Mouse (Mus musculus): ENCODE measurements around the gene Itga2b. TPM values are rescaled to one million over a fixed set of nuclear protein-coding genes. Genes with fewer than 3 reads are reported as not detected.

Itga2b gene
- total and polyA plus RNA-seq, 2 experiments from 2014 or later: 2.2 to 12.4 TPM

DNA sequence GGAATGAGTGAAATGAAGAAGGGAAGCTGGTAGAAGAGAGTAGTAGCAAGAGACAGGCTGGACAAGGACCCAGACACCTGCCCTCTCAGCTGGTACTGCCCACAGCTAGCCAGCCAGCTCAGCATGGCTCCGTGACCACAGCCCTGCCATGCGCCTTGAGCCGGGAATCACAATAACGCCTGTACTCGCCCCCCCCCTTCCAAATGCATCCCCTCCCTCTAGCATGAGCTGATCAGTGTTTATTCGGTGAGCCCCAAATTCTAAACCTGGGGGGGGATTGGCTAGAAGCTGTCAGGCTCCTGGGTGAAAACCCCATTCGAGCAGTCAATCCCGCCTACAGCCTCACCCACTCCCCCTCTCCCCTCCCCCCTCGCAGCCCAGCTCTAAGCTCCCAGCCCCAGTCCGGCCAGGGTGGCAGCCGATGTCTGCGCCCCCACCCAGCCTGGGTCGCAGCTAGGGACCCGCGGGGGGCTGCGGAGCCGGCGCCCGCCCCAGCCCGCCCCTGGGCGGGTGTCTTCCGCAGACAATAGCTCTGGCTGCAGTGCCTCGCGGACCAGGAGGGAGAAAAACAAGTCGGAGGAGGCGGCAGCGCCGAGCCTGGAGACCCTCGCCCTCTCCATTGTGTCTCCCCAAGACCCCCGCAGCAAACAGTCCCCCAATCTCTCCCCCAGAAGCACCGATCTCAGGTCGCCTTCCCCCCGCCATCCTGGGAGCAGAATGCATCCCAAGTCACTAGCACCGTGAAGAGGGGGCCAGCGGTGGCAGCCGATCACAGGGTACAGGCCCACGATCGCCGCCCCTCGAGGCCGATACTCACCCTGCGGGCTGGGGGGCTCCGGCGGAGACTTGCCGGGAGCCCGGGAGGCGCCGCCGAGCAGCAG is 23.1 kb downstream of the Itga2b start:
- Histone ChIP-seq H3K9ac (peak overlapping the region; percentile 100), H3K27me3 (ENCODE audit: insufficient read depth, low read length) (no peaks in the 10 kb centered on the region), H3K4me2 (ENCODE audit: low read depth) (peak overlapping the region; percentile 85), H3K36me3 (ENCODE audit: insufficient read depth) (peaks cover 19% of the 10 kb centered on the region), H3K27ac (ENCODE audit: low read depth, low read length) (peak overlapping the region; percentile 99), H3K9me3 (ENCODE audit: low read length) (no peaks in the 10 kb centered on the region), H3K4me1 (ENCODE audit: insufficient read depth) (peaks cover 24% of the 10 kb centered on the region), H3K4me3 (ENCODE audit: low read depth, low read length) (peak overlapping the region; percentile 98)
- TF ChIP-seq CTCF (IDR thresholded peaks at IDR 0.05; ENCODE audit: low read depth): no peak; the same call in 1 of the 2 replicates
- peak; percentile 78 for DNase-seq
- ATAC-seq: peak; percentile 64
- WGBS: 2% methylated on average over 42 of the region's 49 CpGs

DNA sequence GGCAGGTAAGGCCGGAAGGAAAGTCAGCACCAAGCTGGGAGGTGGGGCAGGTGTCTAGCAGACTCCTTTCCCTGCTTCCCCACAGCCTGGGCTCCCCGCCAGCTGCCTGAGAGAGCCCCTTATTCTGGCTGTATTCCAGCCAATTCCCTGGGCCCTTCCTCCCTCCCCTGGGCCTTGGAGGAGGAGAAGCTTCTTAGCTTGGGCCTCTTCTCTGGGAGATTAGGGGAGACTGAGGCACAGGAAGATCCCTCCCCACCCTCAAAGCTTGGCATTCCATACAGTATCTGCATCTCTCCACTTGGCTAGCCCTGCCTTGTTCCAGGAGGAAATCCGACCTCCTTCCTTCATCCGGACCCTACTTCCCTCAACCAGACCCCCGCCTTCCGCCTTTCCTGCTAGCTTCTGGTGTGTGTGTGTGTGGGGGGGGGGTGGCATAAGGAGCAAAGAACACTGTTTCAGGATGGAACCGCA is 24.0 kb downstream of the Itga2b start:
- peaks cover 22% of the 10 kb centered on the region for H3K36me3 ChIP-seq (ENCODE audit: insufficient read depth)
- H3K4me1 ChIP-seq (ENCODE audit: insufficient read depth): peaks cover 24% of the 10 kb centered on the region
- peak overlapping the region; percentile 99 for H3K27ac ChIP-seq (ENCODE audit: low read depth, low read length)
- peak; percentile 2; the same call in 1 of the 2 replicates for ATAC-seq
- H3K4me2 ChIP-seq (ENCODE audit: low read depth): peak overlapping the region; percentile 85
- H3K9me3 ChIP-seq (ENCODE audit: low read length): no peaks in the 10 kb centered on the region
- H3K9ac ChIP-seq: peak overlapping the region; percentile 100
- H3K27me3 ChIP-seq (ENCODE audit: insufficient read depth, low read length): no peaks in the 10 kb centered on the region
- TF ChIP-seq CTCF (IDR thresholded peaks at IDR 0.05; ENCODE audit: low read depth): no peak
- H3K4me3 ChIP-seq (ENCODE audit: low read depth, low read length): peak overlapping the region; percentile 98
- peak; percentile 78 for DNase-seq
- 2% methylated on average over 7 of the region's 7 CpGs for WGBS

DNA sequence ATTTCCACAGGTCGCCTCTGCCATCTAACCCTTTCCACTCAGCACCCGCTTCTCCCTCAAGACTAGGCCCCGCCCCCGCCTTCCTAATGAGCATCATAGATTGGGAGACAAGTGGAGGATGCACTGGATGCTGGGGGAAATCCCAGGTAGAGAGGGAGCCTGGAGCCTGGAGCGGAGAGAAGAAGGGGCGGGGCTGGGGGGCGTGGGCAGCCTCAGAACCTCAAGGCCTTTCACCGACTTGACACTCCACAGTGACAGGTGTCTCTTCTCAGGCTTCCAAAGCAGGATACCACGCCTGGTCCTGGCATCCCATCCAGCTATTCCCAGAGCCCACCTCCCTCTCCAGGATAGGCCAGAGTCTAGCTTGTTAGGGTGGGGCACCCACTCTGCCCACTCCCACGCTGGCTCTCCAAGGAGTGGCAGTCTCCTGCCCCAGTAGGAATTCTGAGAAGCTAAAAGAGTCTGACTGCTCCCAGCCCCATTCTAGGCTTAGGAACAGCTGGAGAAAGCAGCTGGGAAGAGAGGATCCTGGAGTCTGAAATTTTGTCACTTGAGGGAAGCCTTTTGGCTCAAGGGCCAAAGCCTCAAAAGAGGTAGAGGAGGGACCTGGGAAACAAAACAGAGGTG is 24.5 kb downstream of the Itga2b start:
- Histone ChIP-seq H3K27ac (ENCODE audit: low read depth, low read length) (peak overlapping the region; percentile 99), H3K9ac (peak overlapping the region; percentile 100), H3K27me3 (ENCODE audit: insufficient read depth, low read length) (no peaks in the 10 kb centered on the region), H3K9me3 (ENCODE audit: low read length) (no peaks in the 10 kb centered on the region), H3K4me2 (ENCODE audit: low read depth) (peak overlapping the region; percentile 85), H3K36me3 (ENCODE audit: insufficient read depth) (peaks cover 27% of the 10 kb centered on the region), H3K4me1 (ENCODE audit: insufficient read depth) (peaks cover 24% of the 10 kb centered on the region), H3K4me3 (ENCODE audit: low read depth, low read length) (peak overlapping the region; percentile 98)
- DNase-seq (peak; percentile 54), ATAC-seq (peak; percentile 21)
- WGBS: 8% methylated on average over 10 of the region's 10 CpGs
- TF ChIP-seq CTCF (IDR thresholded peaks at IDR 0.05; ENCODE audit: low read depth): no peak

DNA sequence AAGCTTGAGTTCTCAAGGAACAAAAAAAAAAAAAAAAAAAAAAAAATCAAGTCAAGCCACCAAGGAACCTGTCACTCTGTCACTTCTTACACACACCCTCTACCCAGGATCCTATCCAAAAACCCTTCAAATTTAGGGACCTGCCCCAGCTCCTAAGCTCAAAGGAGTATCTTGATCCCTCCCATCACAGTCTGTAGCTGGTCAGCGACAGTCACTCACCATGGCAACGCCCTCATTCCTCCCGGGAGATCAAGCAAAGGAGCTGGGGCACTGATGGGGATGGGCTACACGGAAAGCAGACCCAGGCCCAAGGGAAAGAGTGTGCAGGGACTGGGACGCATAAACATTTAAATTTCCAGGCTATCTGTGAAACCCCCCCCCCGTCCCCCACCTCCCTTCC is 25.1 kb downstream of the Itga2b start:
- Histone ChIP-seq H3K4me3 (ENCODE audit: low read depth, low read length) (peak overlapping the region; percentile 98), H3K4me1 (ENCODE audit: insufficient read depth) (peaks cover 24% of the 10 kb centered on the region), H3K4me2 (ENCODE audit: low read depth) (peak overlapping the region; percentile 85), H3K27ac (ENCODE audit: low read depth, low read length) (peak overlapping the region; percentile 99), H3K9me3 (ENCODE audit: low read length) (no peaks in the 10 kb centered on the region), H3K27me3 (ENCODE audit: insufficient read depth, low read length) (no peaks in the 10 kb centered on the region), H3K9ac (peak overlapping the region; percentile 100; the same call in 1 of the 2 replicates), H3K36me3 (ENCODE audit: insufficient read depth) (peaks cover 33% of the 10 kb centered on the region)
- no peak for TF ChIP-seq CTCF (IDR thresholded peaks at IDR 0.05; ENCODE audit: low read depth)
- 10% methylated on average over 6 of the region's 6 CpGs for WGBS
- ATAC-seq (no peak), DNase-seq (no peak)

DNA sequence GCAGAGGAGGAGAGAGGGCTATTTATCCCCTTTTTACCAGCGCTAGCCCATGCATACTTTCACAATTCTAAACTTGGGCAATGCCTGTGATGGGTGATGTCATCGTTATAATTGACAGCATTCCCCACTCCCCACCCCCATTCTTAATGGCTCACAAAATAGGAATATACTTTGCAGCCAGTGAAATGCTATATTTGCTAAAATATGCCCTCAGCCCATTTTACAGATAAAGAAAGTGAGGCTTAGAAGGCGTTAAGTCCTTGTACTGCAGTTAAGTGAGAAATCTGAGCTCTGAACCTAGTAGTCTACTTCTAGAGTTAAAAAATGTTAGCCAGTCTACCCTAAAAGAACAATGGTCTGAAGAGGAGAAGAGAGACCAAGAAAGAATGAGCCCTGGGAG is 25.6 kb downstream of the Itga2b start:
- H3K4me1 ChIP-seq (ENCODE audit: insufficient read depth): peaks cover 24% of the 10 kb centered on the region
- TF ChIP-seq CTCF (IDR thresholded peaks at IDR 0.05; ENCODE audit: low read depth): no peak
- DNase-seq (no peak), ATAC-seq (no peak)
- H3K9me3 ChIP-seq (ENCODE audit: low read length): no peaks in the 10 kb centered on the region
- H3K27me3 ChIP-seq (ENCODE audit: insufficient read depth, low read length): no peaks in the 10 kb centered on the region
- 56% methylated on average over 3 of the region's 3 CpGs for WGBS
- H3K27ac ChIP-seq (ENCODE audit: low read depth, low read length): no peak overlapping the region
- H3K36me3 ChIP-seq (ENCODE audit: insufficient read depth): peaks cover 38% of the 10 kb centered on the region
- H3K4me2 ChIP-seq (ENCODE audit: low read depth): no peak overlapping the region
- no peak overlapping the region for H3K9ac ChIP-seq
- no peak overlapping the region for H3K4me3 ChIP-seq (ENCODE audit: low read depth, low read length)

DNA sequence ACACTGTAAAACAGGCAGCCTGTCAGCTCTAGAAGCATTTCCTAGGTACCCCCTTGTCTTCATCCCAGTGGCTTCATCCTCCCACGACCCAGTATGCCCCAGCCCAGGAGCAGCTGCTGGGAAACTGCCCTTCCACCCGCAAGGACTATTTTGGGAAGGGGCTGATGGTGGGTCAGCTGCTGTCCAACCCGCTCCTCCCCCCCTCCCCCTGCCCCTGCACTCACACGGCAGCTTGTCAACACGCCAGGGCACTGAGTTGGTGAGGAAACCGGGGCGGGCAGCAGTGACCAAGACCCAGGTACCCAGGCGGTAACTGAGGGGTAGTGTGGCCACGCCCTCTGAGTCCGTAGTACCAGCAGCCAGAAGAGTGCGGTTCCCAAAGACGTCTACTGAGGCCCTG is 26.2 kb downstream of the Itga2b start:
- no peaks in the 10 kb centered on the region for H3K9me3 ChIP-seq (ENCODE audit: low read length)
- H3K4me1 ChIP-seq (ENCODE audit: insufficient read depth): peaks cover 24% of the 10 kb centered on the region
- DNase-seq (no peak), ATAC-seq (no peak)
- H3K4me3 ChIP-seq (ENCODE audit: low read depth, low read length): no peak overlapping the region
- WGBS: 69% methylated on average over 12 of the region's 12 CpGs
- H3K9ac ChIP-seq: no peak overlapping the region
- no peak for TF ChIP-seq CTCF (IDR thresholded peaks at IDR 0.05; ENCODE audit: low read depth)
- H3K36me3 ChIP-seq (ENCODE audit: insufficient read depth): peaks cover 43% of the 10 kb centered on the region
- H3K27me3 ChIP-seq (ENCODE audit: insufficient read depth, low read length): no peaks in the 10 kb centered on the region
- no peak overlapping the region for H3K4me2 ChIP-seq (ENCODE audit: low read depth)
- H3K27ac ChIP-seq (ENCODE audit: low read depth, low read length): no peak overlapping the region

DNA sequence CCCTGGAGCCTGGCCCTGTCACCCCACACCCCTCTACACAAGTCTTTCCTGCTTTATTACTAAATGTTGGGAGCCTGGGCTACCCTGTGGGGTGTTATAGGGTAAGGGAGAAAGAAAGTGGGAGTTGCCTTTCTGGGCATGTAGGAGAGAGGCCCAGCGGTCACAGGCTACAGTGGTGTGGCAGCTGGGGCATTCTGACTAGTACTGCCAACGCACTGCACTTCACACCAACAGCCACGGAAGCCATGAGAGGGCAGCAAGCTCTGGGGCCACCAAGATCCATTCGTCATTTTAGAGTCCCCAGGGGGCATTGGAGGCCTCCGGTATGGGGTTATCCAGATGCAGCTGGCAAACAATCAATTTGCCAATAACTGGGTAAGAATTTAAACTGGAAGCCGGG is 27.8 kb downstream of the Itga2b start:
- peaks cover 58% of the 10 kb centered on the region for H3K36me3 ChIP-seq (ENCODE audit: insufficient read depth)
- ATAC-seq (no peak), DNase-seq (no peak)
- H3K9me3 ChIP-seq (ENCODE audit: low read length): no peaks in the 10 kb centered on the region
- peaks cover 25% of the 10 kb centered on the region for H3K4me1 ChIP-seq (ENCODE audit: insufficient read depth)
- H3K4me2 ChIP-seq (ENCODE audit: low read depth): no peak overlapping the region
- no peak overlapping the region for H3K4me3 ChIP-seq (ENCODE audit: low read depth, low read length)
- no peak overlapping the region for H3K9ac ChIP-seq
- H3K27ac ChIP-seq (ENCODE audit: low read depth, low read length): no peak overlapping the region
- no peaks in the 10 kb centered on the region for H3K27me3 ChIP-seq (ENCODE audit: insufficient read depth, low read length)
- 89% methylated on average over 6 of the region's 6 CpGs for WGBS
- TF ChIP-seq CTCF (IDR thresholded peaks at IDR 0.05; ENCODE audit: low read depth): no peak

Data from forebrain, postnatal 0 days (tissue).